Mouse (Mus musculus) E14TG2a.4 (cell line): Measurements from ENCODE around the gene Pawr.

Experiments used
- H3K27me3 ChIP-seq: 2 replicates; pipeline ENCODE4 v1.6.1; 2014; ENCODE audit warnings: low read length, control low read depth; ENCODE audit not compliant: insufficient read depth
- H3K36me3 ChIP-seq: 2 replicates; pipeline ENCODE4 v1.6.1; 2014; ENCODE audit warnings: low read length, control low read depth; ENCODE audit not compliant: insufficient read depth
- H3K4me1 ChIP-seq: replicated peaks from 2 replicates; pipeline ENCODE4 v1.6.1; 2014; ENCODE audit warnings: low read depth, low read length, control low read depth
- H3K4me3 ChIP-seq: replicated peaks from 2 replicates; pipeline ENCODE4 v1.5.1; 2014; ENCODE audit warnings: mild to moderate bottlenecking, low read length
- H3K9me3 ChIP-seq: 2 replicates; pipeline ENCODE4 v1.6.1; 2014; ENCODE audit warnings: low read length, control low read depth
- CTCF ChIP-seq: conservative IDR thresholded peaks from 2 replicates; pipeline ENCODE4 v1.5.1; 2014; ENCODE audit warnings: low read length
- NANOG ChIP-seq: IDR thresholded peaks from 2 replicates; pipeline ENCODE4 v1.6.1; 2014; ENCODE audit warnings: borderline replicate concordance, low read length, mixed read lengths
- POU5F1 ChIP-seq: IDR thresholded peaks from 2 replicates; pipeline ENCODE4 v1.6.1; 2014; ENCODE audit warnings: low read length, borderline replicate concordance

The Pawr gene

GRCm38 (mm10) chr10:108328983-108329382, 2.9 kb upstream of the Pawr start:
- Histone ChIP-seq H3K4me1 (peaks cover 30% of the 10 kb centered on the region), H3K36me3 (no peaks in the 10 kb centered on the region), H3K9me3 (no peaks in the 10 kb centered on the region), H3K4me3 (no peak overlapping the region), H3K27me3 (peaks cover 8% of the 10 kb centered on the region)
- TF ChIP-seq CTCF (no peak), POU5F1 (no peak), NANOG (no peak)

GRCm38 (mm10) chr10:108329771-108330170, 2.1 kb upstream of the Pawr start:
- no peak for TF ChIP-seq POU5F1
- no peak for TF ChIP-seq NANOG
- no peak for TF ChIP-seq CTCF
- Histone ChIP-seq H3K4me1 (peaks cover 30% of the 10 kb centered on the region), H3K9me3 (no peaks in the 10 kb centered on the region), H3K36me3 (peaks cover 3% of the 10 kb centered on the region; the same call in 1 of the 2 replicates), H3K4me3 (no peak overlapping the region), H3K27me3 (peaks cover 8% of the 10 kb centered on the region)

GRCm38 (mm10) chr10:108330964-108331363, 957 bp upstream of the Pawr start:
- Histone ChIP-seq H3K9me3 (no peaks in the 10 kb centered on the region), H3K27me3 (peaks cover 8% of the 10 kb centered on the region), H3K36me3 (peaks cover 8% of the 10 kb centered on the region), H3K4me1 (peaks cover 36% of the 10 kb centered on the region), H3K4me3 (peak overlapping the region; percentile 96)
- TF ChIP-seq NANOG, result no peak
- no peak for TF ChIP-seq POU5F1
- no peak for TF ChIP-seq CTCF

GRCm38 (mm10) chr10:108332571-108333541, 935 bp downstream of the Pawr start:
- H3K4me1 ChIP-seq, result peaks cover 42% of the 10 kb centered on the region
- peak overlapping the region; percentile 96 for H3K4me3 ChIP-seq
- H3K9me3 ChIP-seq, result no peaks in the 10 kb centered on the region
- TF ChIP-seq POU5F1 (no peak), NANOG (no peak), CTCF (no peak)
- peaks cover 8% of the 10 kb centered on the region for H3K27me3 ChIP-seq
- H3K36me3 ChIP-seq, result peaks cover 27% of the 10 kb centered on the region

- Histone ChIP-seq H3K27me3 (peaks cover 8% of the 10 kb centered on the region), H3K4me1 (peaks cover 41% of the 10 kb centered on the region), H3K9me3 (no peaks in the 10 kb centered on the region), H3K4me3 (peak overlapping the region; percentile 96), H3K36me3 (peaks cover 32% of the 10 kb centered on the region)
- TF ChIP-seq CTCF (no peak), POU5F1 (no peak), NANOG (no peak)
These were observed 1.7 kb downstream of the Pawr start for GRCm38 (mm10) chr10:108333642-108334041.

- TF ChIP-seq POU5F1, result no peak
- TF ChIP-seq CTCF, result no peak
- TF ChIP-seq NANOG, result no peak
- H3K4me3 ChIP-seq, result peak overlapping the region; percentile 96; the same call in 1 of the 2 replicates
- H3K4me1 ChIP-seq, result peaks cover 41% of the 10 kb centered on the region
- peaks cover 35% of the 10 kb centered on the region for H3K36me3 ChIP-seq
- peaks cover 8% of the 10 kb centered on the region for H3K27me3 ChIP-seq
- H3K9me3 ChIP-seq, result no peaks in the 10 kb centered on the region
These were observed 2.2 kb downstream of the Pawr start for GRCm38 (mm10) chr10:108334096-108334495.

GRCm38 (mm10) chr10:108335736-108336292, 3.9 kb downstream of the Pawr start:
- Histone ChIP-seq H3K9me3 (no peaks in the 10 kb centered on the region), H3K4me3 (no peak overlapping the region), H3K4me1 (peaks cover 36% of the 10 kb centered on the region), H3K36me3 (peaks cover 47% of the 10 kb centered on the region), H3K27me3 (peaks cover 4% of the 10 kb centered on the region; the same call in 1 of the 2 replicates)
- TF ChIP-seq NANOG (no peak), CTCF (no peak), POU5F1 (no peak)

- H3K27me3 ChIP-seq, result no peaks in the 10 kb centered on the region
- H3K4me3 ChIP-seq, result no peak overlapping the region
- peaks cover 31% of the 10 kb centered on the region for H3K4me1 ChIP-seq
- H3K36me3 ChIP-seq, result peaks cover 47% of the 10 kb centered on the region
- H3K9me3 ChIP-seq, result no peaks in the 10 kb centered on the region
- TF ChIP-seq NANOG, result no peak
- TF ChIP-seq POU5F1, result no peak
- TF ChIP-seq CTCF, result no peak
These were observed 4.7 kb downstream of the Pawr start for GRCm38 (mm10) chr10:108336581-108336980.
